Mouse (Mus musculus): ENCODE data around the gene Etv2. TPM values are rescaled to one million over a fixed set of nuclear protein-coding genes. Genes with fewer than 3 reads are reported as not detected.

The Etv2 gene
- polyA plus RNA-seq, 1 experiment from 2014 or later: 0.47 TPM

DNA sequence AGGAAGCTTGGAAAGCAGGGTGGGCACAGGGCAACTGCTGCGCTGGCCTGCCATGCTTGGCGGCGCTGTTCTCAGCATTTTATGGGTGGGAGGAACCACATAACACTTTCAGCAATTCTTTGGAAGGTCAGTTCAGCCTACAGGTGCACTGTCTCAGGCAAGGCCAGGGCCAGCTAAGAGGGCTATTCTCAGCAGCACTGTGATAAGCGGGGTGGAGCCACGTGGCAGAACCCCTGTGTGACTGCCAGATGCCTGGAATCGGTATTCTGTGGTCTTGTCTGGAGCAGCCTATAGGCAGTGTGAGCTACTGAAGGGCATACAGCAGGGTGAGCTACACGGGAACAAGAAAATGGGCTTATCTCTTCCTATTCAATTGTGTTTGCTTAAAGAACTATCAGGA, 25.6 kb downstream of the Etv2 start:
- Histone ChIP-seq H3K27me3 (replicated peaks; ENCODE audit: low read depth, poor library complexity, severe bottlenecking) (no peaks in the 10 kb centered on the region), H3K27ac (replicated peaks) (no peak overlapping the region), H3K4me3 (no peak overlapping the region), H3K4me1 (0 out of 2 replicates have a peak, but pooled peaks cover 5% of the 10 kb centered on the region), H3K36me3 (replicated peaks) (peaks cover 4% of the 10 kb centered on the region), H3K9me3 (no peaks in the 10 kb centered on the region)
- no peak for DNase-seq (ENCODE audit: low spot score)
- WGBS: 58% methylated on average over 7 of the region's 7 CpGs

DNA sequence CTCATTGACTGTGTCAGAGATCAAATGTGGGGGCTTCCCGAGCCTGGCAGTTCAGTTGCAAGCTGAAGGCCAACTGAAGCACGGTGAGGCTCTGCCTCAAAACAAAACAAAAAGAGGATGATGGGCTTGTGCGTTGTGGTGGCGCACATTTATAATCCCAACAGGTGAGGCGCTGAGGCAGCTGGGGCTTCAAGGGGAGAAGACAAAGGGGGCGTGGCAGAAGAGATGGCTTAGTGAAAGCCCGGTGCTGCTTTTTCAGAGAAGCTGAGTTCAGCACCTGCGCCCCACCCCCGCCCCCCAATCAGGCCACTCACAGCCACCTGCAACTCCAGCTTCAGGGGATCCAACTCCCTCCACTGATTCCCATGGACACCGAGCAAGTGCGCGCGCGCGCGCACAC, 27.2 kb downstream of the Etv2 start:
- Histone ChIP-seq H3K4me3 (no peak overlapping the region; the same call in 1 of the 2 replicates), H3K4me1 (0 out of 2 replicates have a peak, but pooled peaks cover 7% of the 10 kb centered on the region), H3K9me3 (no peaks in the 10 kb centered on the region), H3K27me3 (replicated peaks; ENCODE audit: low read depth, poor library complexity, severe bottlenecking) (no peaks in the 10 kb centered on the region), H3K27ac (replicated peaks) (no peak overlapping the region), H3K36me3 (replicated peaks) (no peaks in the 10 kb centered on the region)
- DNase-seq (ENCODE audit: low spot score): peak; percentile 13
- WGBS: 46% methylated on average over 16 of the region's 16 CpGs

DNA sequence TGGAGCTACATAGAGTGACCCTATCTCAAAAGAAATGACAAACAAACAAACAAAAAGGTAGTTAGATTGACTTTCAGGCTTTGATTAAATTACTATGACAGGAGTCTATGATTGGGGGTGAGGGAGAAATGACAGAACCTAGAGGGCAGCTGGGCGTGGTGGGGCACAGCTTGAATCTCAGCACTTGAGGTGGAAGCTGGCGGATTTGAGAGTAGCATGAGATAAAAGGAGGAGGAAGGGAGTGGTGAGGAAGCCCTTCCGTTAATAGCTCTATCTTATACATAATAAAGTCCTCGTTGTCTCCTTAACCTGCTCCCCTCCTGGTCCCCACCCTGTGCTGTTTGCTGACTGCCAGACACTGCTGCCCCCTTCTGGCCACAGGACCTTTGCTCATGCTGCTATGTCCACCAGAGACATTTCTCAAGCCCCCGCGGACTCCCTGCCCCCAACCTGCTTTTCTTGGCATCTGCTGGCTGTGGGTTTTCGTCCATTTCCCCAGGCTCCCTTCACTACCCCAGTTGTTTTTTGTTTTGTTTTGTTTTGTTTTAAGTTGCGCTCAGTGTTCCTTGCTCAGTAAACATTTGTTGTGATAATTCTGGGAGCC, 27.8 kb downstream of the Etv2 start:
- peak; percentile 71 for DNase-seq (ENCODE audit: low spot score)
- H3K9me3 ChIP-seq: no peaks in the 10 kb centered on the region
- H3K27me3 ChIP-seq (replicated peaks; ENCODE audit: low read depth, poor library complexity, severe bottlenecking): no peaks in the 10 kb centered on the region
- no peak overlapping the region; the same call in 1 of the 2 replicates for H3K4me3 ChIP-seq
- no peaks in the 10 kb centered on the region for H3K36me3 ChIP-seq (replicated peaks)
- H3K4me1 ChIP-seq: peaks cover 14% of the 10 kb centered on the region
- WGBS: 33% methylated on average over 8 of the region's 8 CpGs
- no peak overlapping the region for H3K27ac ChIP-seq (replicated peaks)

DNA sequence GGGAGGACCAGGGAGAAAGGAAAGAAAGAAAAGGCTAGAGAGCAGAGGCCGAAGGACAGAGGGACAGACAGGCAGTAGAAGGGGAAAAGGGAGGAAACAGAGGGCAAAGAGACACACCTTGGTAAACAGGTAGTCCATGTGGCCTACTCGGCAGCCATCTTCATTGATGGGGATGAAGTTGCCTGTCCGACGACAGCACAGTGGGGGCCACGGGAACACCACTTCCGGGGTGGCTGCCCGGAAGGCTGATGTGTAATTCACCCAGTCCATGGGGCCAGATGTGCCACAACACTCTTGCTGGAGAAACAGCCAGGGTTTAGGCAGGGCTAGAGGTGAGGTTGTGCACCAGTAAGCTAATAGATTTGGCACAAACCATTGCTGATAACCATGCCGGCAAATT, 30.7 kb downstream of the Etv2 start:
- Histone ChIP-seq H3K36me3 (replicated peaks) (no peaks in the 10 kb centered on the region), H3K4me3 (no peak overlapping the region), H3K9me3 (no peaks in the 10 kb centered on the region), H3K27ac (replicated peaks) (0 out of 2 replicates have a peak overlapping the region, but pooled peaks have one; percentile 8), H3K27me3 (replicated peaks; ENCODE audit: low read depth, poor library complexity, severe bottlenecking) (no peaks in the 10 kb centered on the region), H3K4me1 (peaks cover 20% of the 10 kb centered on the region)
- 90% methylated on average over 8 of the region's 8 CpGs for WGBS
- DNase-seq (ENCODE audit: low spot score): no peak

DNA sequence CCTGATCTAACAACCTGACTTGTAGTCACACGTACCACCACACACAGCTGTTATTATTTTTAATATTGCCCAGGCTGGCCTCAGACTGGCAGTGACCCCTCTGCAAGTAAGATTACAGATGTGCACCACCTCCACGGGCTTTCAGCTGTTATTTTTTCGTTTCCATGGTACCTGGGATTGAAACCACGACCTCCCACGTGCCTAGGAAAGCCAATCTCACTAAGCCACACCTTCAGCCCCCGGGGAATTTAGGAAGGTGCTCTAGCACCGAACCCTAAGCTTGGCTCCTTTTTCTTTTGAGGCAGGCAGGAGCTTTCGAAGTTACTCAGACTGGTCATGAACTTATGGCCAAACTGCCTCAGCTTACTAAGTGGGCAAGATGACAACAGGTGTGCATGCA, 31.2 kb downstream of the Etv2 start:
- no peaks in the 10 kb centered on the region for H3K27me3 ChIP-seq (replicated peaks; ENCODE audit: low read depth, poor library complexity, severe bottlenecking)
- 0 out of 2 replicates have a peak overlapping the region, but pooled peaks have one; percentile 8 for H3K27ac ChIP-seq (replicated peaks)
- no peaks in the 10 kb centered on the region for H3K9me3 ChIP-seq
- no peak overlapping the region for H3K4me3 ChIP-seq
- 54% methylated on average over 8 of the region's 8 CpGs for WGBS
- no peaks in the 10 kb centered on the region for H3K36me3 ChIP-seq (replicated peaks)
- peaks cover 23% of the 10 kb centered on the region for H3K4me1 ChIP-seq
- DNase-seq (ENCODE audit: low spot score): no peak

DNA sequence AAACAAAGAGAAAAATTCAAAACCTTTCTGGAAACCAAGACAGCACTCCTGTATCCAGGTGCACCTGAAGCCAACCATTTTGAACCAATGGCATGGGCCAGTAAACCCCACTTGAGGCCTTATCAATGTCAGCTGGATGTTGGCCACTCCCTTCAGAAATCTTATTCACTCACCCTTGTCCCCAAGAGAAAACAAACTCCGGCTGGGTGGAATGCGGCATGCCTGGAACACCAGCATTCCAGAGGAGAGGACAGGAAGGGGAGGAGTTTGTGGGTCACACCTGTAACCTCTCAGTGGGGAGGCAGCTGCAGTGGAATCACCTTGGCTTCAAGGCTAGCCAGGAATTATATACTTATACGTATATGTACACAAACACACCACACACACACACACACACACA, 33.1 kb downstream of the Etv2 start:
- no peak overlapping the region; the same call in 1 of the 2 replicates for H3K27ac ChIP-seq (replicated peaks)
- H3K4me3 ChIP-seq: no peak overlapping the region
- H3K9me3 ChIP-seq: no peaks in the 10 kb centered on the region
- peak; percentile 62 for DNase-seq (ENCODE audit: low spot score)
- WGBS: 42% methylated on average over 3 of the region's 3 CpGs
- H3K27me3 ChIP-seq (replicated peaks; ENCODE audit: low read depth, poor library complexity, severe bottlenecking): no peaks in the 10 kb centered on the region
- H3K4me1 ChIP-seq: peaks cover 18% of the 10 kb centered on the region
- H3K36me3 ChIP-seq (replicated peaks): no peaks in the 10 kb centered on the region

DNA sequence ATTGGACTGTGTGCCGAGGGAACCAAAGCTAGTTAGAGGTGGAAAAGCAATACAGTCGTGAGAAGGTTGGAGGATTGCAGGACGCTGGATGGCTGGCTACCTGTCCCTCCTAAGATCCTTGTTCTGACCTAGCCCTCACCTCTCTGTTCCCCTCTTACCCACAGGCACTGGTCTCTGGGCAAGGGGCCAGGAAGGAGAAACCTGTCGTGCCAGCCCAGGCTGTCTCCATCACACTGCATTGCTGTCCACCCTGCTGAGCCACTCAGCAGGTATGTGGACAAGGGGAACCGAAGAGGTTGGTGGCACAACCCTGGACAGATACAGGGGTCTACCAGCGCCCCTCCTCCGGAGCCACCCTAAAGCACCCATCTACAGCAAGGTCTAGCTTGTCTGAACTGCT, 35.0 kb downstream of the Etv2 start:
- peak overlapping the region; percentile 8; the same call in 1 of the 2 replicates for H3K4me3 ChIP-seq
- WGBS: 78% methylated on average over 7 of the region's 7 CpGs
- H3K9me3 ChIP-seq: no peaks in the 10 kb centered on the region
- peaks cover 18% of the 10 kb centered on the region for H3K4me1 ChIP-seq
- H3K36me3 ChIP-seq (replicated peaks): no peaks in the 10 kb centered on the region
- no peak for DNase-seq (ENCODE audit: low spot score)
- no peaks in the 10 kb centered on the region for H3K27me3 ChIP-seq (replicated peaks; ENCODE audit: low read depth, poor library complexity, severe bottlenecking)
- no peak overlapping the region for H3K27ac ChIP-seq (replicated peaks)

DNA sequence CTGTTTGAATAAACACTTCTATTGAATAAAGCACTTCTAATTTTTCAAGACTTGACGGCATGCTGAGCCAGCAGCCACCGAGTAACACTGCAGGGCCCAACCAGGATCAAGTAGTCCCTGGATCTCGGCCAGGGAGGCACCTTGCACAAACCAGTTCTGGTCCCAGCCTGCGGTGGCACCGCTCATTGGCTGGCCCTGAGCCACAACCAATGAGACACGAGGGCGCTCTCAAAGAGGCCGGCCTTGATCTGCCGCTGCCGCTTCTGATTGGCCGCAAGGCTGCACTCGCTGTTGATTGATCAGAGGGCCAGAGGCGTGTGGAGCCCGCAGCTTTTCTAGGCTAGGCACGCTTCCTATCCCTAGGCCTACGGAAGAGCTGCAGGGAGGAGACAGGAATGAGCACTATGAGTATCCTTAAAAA, 35.7 kb downstream of the Etv2 start:
- Histone ChIP-seq H3K36me3 (replicated peaks) (no peaks in the 10 kb centered on the region), H3K9me3 (no peaks in the 10 kb centered on the region), H3K4me3 (peak overlapping the region; percentile 25; the same call in 1 of the 2 replicates), H3K4me1 (peaks cover 18% of the 10 kb centered on the region), H3K27ac (replicated peaks) (no peak overlapping the region), H3K27me3 (replicated peaks; ENCODE audit: low read depth, poor library complexity, severe bottlenecking) (no peaks in the 10 kb centered on the region)
- peak; percentile 85 for DNase-seq (ENCODE audit: low spot score)
- 2% methylated on average over 16 of the region's 16 CpGs for WGBS

DNA sequence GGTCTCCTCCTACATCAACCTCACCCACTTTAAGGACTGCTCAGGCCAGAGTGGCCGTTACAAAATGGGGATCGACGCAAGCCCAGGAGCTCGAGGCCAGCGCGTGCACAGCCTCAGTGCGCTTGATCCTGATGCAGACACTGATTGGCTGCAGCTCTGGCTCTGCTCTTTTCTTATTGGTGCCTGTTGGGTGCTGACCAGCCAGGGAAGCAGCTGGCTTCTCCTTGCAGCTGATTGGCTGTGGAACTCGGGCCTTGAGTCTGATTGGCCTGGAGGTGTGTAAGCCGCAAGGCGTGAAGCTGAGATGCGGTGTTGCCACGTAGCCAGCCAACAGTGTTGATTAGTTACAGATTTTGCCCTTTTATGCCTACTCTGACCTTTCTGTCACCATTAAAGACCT, 36.9 kb downstream of the Etv2 start, which contains the start of gene Zbtb32:
Gene Zbtb32, minus strand, starts transcription at position 124 of the 400 bp plus-strand sequence.
- H3K27me3 ChIP-seq (replicated peaks; ENCODE audit: low read depth, poor library complexity, severe bottlenecking): no peaks in the 10 kb centered on the region
- DNase-seq (ENCODE audit: low spot score): no peak
- H3K9me3 ChIP-seq: no peaks in the 10 kb centered on the region
- H3K27ac ChIP-seq (replicated peaks): no peak within 1 kb of the TSS
- 92% methylated on average over 12 of the region's 12 CpGs for WGBS
- peak within 1 kb of the TSS; percentile 25; the same call in 1 of the 2 replicates for H3K4me3 ChIP-seq
- H3K4me1 ChIP-seq: peaks cover 18% of the 10 kb centered on the region
- no peaks in the 10 kb centered on the region for H3K36me3 ChIP-seq (replicated peaks)

DNA sequence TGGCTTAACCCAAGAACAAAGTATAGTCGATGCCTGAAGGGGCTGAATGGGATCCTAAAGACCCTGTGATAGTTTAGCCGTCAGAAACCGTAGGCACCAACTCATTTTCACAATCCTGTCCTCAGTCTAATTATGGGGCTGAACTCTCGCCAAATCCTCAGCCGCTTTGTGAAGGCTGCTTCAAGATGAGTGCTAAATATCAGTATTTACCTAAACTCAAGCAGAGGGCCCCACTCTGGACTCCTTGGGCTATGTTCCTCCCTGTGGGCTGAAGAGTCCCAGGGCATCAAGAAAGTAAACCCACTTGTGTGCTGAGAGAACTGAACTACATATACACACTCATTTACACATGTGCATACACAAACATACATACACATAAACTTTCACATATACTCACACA, 38.8 kb downstream of the Etv2 start:
- no peak for DNase-seq (ENCODE audit: low spot score)
- Histone ChIP-seq H3K9me3 (no peaks in the 10 kb centered on the region), H3K27me3 (replicated peaks; ENCODE audit: low read depth, poor library complexity, severe bottlenecking) (no peaks in the 10 kb centered on the region), H3K4me3 (no peak overlapping the region), H3K27ac (replicated peaks) (no peak overlapping the region), H3K4me1 (peaks cover 4% of the 10 kb centered on the region; the same call in 1 of the 2 replicates), H3K36me3 (replicated peaks) (no peaks in the 10 kb centered on the region)
- WGBS: 77% methylated on average over 5 of the region's 5 CpGs

DNA sequence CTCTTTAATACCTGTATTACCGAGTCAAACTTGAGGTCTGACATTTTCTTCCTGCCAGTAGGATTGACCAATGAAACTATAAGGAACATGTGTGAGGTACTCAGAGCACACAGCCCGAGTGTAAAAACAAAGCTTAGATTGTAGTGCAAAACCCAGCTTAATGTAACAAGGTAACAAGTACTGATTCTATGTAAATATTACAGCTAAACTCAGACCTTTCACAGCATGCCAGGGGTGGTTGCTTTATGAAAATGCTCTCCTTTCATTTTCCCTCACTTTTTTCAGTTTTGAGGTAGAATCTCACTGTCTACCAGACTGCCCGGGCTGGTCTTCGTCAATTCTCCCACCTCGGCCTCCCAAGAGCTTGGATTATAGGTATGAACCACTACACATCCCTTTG, 39.6 kb downstream of the Etv2 start:
- H3K27ac ChIP-seq (replicated peaks): no peak overlapping the region
- H3K4me3 ChIP-seq: no peak overlapping the region
- no peaks in the 10 kb centered on the region for H3K9me3 ChIP-seq
- H3K4me1 ChIP-seq: peaks cover 4% of the 10 kb centered on the region; the same call in 1 of the 2 replicates
- WGBS: 83% methylated on average over 5 of the region's 5 CpGs
- no peaks in the 10 kb centered on the region for H3K27me3 ChIP-seq (replicated peaks; ENCODE audit: low read depth, poor library complexity, severe bottlenecking)
- H3K36me3 ChIP-seq (replicated peaks): no peaks in the 10 kb centered on the region
- DNase-seq (ENCODE audit: low spot score): no peak

DNA sequence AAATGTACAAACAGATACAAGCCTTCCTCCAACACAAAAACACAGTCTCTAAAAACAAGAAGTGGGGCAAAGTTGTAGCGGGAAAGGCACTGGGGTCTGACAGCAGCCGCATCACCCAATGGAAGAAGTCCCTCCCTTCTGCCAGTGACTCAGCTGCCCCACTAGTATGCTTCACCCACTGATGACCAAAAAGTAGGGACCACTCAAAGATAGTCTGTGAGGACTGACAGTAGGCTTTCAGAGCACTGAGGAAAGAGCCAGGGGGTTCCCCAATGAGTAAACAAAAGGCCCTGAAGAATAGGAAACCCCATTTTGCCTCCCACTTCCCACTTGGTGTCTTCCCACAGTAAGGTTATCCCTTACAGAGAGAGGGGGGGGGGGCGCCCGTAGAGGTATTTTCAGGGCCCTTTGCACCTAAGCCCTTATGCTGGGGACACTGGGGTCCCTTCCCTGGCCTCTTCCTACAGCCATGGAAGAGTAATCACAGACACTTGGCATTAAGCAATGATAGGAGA, 41.1 kb downstream of the Etv2 start:
- no peak overlapping the region for H3K4me3 ChIP-seq
- H3K36me3 ChIP-seq (replicated peaks): no peaks in the 10 kb centered on the region
- H3K27me3 ChIP-seq (replicated peaks; ENCODE audit: low read depth, poor library complexity, severe bottlenecking): no peaks in the 10 kb centered on the region
- 67% methylated on average over 4 of the region's 4 CpGs for WGBS
- H3K9me3 ChIP-seq: no peaks in the 10 kb centered on the region
- no peak overlapping the region for H3K27ac ChIP-seq (replicated peaks)
- no peak for DNase-seq (ENCODE audit: low spot score)
- H3K4me1 ChIP-seq: peaks cover 9% of the 10 kb centered on the region
